Mouse (Mus musculus): ENCODE results near the gene Gga1.
A peak's percentile ranks its signal among the peaks of the same experiment; 100 is the strongest.
"Not testable (repeated sequence)": the region's sequence is repeated elsewhere in the genome, so short reads cannot be mapped to it uniquely, and the experiment has no call there.

The Gga1 gene

DNA sequence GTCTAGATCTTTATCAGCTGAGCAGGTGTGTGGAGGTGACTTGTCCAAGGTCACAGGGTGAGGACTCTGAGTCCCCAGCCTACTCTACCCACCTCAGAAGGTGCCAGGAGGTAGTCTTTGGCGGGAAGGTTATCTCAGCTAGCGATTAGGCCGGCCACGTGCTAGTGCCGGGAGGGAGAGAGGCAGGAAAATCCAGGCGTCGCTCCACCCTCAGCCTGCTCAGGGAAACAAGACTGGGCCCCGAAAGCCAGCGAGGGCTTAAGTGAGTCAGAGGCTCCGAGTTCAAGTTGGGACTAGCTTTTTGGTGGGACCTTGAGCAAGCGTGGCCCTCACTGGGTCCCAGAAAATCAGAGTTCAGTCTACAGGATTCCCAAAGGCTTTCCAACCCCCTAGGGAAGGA is 31.7 kb upstream of the Gga1 start:
- DNase-seq (ENCODE audit: low read depth): no peak

DNA sequence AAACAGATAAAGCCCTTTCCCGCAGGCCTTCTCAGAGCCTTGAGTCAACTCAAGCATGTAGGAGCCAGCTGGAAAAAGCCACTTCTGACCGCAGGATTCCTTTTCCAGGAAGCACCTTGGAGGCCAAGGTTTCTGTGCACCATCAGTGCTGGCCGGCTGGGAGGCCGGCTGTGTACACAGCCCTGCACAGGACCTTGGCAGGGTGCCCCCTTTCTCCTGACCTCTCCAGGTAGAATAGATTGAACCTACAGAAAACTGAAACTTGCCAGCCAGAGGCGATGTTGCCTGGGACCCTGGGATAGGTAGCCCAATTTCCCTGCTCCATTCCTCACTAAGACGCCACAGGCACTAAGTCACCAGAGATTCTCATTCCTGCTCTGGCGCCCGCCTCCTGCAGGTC is 31.1 kb upstream of the Gga1 start:
- DNase-seq (ENCODE audit: low read depth): no peak

DNA sequence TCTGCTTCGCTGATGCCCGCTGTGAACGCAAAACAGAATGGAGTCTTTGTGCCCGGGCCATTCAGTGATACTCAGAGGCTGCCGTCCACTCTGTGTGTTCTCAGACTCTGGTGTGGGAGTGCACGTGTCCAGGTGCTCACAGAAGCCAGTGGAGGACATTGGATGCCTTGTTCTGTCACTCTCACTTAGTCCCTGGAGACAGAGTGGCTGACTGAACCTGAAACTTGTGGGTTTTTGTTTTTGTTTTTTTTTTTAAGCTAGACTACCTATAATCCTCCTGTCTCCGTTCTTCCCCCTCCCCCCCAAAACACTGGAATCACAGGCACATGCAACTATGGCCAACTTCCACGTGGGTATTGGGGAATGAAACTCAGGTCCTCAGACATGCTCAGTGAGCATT is 30.6 kb upstream of the Gga1 start:
- DNase-seq (ENCODE audit: low read depth): no peak

DNA sequence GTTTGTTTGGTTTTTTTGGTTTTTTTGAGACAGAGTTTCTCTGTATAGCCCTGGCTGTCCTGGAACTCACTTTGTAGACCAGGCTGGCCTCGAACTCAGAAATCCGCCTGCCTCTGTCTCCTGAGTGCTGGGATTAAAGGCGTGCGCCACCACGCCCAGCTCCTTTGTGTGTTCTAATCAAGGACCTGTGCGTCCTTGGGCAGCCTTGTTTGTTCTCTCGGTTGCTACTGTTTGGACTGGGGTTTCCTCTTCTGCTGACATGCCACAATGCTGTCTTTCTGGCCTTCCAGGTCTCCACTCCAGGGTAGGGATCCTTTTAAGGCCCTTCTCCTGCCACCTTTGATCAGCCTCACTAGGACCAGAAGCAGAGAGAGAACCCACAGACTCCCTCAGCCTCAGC is 30.2 kb upstream of the Gga1 start:
- DNase-seq (ENCODE audit: low read depth): not testable (repeated sequence)

DNA sequence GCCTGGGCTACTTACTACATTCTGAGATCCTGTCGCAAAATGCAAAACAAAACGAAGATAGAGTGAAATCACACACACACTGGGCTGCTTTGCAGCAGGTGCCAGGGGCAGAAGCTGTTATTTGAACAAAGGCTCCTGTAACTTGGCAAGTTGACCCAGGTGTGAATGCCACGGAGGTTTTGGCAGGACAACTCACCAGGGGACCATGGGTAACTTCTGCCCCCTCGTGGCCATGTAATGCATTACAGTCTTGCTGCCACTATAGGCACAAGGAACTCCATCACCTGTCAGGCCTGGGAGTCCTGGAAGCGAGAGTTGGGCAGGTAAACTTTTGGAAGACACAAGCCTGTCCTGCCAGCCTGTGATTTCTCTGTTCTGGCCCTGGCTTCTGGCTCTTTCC is 28.5 kb upstream of the Gga1 start:
- peak; percentile 73 for DNase-seq (ENCODE audit: low read depth)

DNA sequence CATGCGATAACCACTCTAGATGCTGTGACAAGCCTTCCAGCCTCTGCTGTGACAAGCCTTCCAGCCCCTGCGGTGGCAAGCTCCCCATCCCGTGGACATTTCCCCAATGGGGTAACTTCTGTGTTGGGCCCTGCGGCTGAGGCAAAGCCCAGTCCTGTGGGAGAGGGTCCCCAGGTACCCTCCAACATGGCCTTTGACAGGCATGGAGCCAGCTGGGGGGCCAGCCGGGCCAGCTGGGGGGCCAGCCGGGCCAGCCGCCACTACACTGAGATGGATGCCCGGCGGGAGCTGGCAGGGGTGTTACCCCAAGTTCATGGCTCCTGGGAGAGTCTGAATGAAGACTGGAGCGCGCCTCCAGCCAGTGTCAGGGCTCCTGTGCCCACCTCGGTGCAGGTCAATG is 27.5 kb upstream of the Gga1 start:
- no peak for DNase-seq (ENCODE audit: low read depth)

DNA sequence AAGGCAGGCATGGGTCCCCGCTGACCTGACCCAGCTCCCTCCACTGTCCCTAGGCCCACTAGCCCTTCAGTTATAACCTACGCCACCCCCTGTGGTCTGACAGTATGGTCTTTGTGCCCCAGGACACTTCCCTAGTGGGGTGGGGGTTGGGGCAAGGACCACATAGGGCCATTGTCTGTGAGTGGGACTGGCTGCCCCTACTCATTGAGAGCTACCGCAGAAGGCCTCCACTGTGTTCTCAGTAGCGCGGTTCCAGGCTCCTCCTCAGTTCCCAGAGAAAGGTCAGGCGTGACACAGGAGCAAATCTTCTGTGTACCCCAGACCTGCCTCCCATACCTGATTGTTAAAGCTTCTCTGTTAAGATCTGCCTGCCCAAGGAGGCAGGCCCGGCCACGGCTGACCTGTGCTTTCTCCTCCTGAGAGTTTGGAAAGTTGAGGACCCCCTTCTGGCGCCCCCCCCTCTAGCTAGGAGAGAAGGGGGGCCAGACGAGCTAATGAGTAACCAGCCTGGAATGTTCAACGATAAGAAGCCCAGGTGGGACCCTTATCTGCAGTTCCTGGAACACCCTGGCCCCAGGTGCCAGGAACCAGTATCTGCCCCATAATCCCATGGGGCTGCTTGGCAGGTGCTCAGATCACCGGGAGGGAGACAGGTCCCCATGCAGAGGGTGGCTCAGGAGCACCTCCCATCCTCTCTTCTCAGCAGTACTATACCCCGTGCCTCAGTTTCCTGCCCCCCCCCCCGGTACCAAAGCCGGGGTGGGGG is 26.7 kb upstream of the Gga1 start:
- DNase-seq (ENCODE audit: low read depth): no peak

DNA sequence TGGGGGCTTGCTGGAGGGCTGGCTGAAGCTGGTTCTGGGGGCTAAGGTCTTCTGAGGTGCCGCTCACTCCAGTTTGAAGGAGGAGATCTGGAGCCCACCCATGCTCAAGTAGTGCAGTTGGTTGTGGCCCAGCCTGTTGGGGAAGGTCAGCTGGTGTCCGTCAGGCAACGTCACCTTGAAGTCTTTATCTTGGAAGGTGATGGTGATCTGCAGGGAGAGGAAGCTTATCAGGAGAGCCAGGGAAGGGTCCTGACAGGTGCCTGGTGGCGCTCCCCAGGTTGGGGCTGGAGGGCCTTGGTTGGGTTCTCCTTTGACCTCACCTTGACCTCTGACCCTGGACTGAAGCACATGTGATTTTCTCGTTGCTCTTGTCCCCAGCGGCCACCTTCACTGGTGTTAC is 26.0 kb upstream of the Gga1 start:
- DNase-seq (ENCODE audit: low read depth): no peak

DNA sequence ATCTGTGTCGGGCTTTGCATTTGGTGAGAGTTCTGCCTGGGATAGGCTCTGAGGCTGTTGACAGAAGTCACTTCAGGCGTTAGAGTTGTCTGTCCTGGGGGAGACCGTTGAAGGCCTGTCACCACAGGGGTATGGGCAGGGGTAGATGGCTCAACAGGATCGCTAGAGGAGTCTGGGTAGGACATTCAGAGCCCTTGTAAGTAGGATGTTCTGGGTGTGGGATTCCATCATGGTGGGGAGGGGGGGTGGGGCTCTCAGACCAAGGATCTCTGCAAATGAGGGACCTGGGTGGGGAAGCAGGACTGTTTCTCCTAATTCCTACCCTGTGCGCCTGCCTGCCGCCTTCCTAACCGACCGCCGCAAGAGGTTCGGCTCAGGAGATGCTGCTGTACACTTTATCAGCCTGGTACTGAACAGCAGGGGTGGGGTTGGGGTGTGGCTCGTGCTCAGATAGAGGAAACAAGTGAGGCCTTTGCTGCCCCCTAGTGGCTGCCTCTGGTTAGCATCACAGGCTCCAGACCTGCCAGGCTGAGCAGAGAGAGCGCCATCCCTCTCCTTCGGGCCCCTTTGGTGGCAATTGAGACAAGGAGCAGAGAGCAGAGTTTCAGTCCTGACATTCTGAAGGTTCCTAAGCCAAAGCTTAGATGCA is 25.4 kb upstream of the Gga1 start:
- peak; percentile 93 for DNase-seq (ENCODE audit: low read depth)

DNA sequence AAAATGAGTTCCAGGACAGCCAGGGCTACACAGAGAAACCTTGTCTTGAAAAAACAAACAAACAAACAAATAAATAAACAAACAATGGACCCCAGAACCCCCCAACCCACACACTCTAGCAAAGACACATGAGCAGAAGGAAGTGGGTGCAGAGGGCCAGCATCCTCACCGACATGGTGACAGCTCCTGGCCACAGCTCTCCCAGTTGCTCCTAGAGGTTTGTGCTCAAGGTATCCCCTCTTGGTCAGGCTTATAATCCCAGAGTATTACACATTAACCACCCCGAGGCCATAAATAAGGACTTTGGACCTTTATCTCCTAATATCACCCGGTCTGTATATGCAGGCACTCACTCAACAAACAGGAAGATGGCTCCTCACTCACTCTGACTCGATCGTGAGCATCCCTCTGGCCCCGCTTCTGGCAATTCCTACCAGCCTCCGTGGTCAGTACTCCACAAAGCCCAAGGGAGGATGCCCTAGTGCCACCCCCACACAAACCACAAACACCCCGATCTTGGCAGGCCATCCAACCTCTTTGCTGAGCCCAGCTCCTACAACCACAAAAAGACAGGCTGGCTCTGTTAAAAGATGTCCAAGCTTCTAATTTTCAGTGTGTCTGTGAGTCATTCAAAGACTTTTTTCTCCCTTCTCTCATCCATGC is 21.6 kb upstream of the Gga1 start, which contains the start of gene Lgals2:
Gene Lgals2, minus strand, starts transcription at position 227 of the 663 bp plus-strand sequence.
- no peak for DNase-seq (ENCODE audit: low read depth)

DNA sequence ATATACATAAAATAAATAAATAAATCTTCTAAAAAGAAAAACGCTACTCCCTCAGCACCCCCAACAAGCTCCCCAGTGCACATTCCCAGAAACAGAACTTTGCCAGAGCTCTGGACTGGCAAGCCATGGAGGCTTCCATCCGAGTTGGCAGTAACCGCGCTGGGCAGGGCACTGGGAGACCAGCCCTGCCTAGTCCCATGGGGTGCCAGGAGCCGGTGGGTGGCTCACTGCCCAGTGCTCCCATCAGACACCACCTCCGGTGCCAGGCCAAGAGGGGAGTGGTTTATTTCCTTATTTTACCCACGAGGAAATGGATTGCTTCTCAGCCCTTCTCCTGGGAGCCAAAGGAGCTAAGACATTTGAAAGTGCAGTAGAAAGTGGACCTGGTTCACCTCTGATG is 20.0 kb upstream of the Gga1 start:
- DNase-seq (ENCODE audit: low read depth): no peak

DNA sequence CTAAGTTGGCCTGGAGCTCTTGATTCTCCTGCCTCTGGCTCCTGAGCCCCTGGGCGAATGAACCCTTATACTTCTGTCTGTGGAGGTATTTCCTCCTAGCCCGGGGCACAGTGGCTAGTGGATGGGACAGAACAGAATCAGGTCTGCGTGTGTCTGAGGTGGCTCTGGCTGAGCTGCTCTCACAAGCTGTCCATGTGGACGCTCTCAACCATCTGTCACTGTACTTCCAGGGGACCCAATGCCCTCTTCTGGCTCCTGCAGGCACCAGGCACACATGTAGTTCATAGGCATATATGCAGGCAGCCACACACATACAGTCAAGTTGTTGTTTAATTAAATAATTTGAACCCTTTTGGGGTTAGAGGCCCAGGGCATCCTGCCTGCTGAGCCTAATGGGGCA is 17.7 kb upstream of the Gga1 start:
- no peak for DNase-seq (ENCODE audit: low read depth)

DNA sequence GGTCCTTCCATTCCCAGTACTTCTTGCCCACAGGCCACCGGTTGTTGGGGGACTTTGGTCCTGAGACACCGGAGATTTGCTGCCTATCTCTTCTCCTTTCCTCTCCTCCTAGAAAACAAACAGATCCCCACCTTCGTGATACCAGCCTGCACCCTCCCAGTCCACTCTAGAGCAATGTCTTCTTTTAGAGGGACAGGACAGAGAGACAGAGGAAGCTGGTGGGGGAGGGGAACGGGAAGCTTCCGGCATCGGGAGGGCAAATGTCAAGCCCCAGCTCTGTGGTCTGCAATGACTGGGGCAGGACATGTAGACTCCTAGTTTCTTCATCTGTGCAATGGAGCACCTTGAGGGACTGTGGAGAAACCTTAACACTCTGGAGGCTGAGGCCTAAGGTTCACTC is 17.3 kb upstream of the Gga1 start:
- no peak for DNase-seq (ENCODE audit: low read depth)

DNA sequence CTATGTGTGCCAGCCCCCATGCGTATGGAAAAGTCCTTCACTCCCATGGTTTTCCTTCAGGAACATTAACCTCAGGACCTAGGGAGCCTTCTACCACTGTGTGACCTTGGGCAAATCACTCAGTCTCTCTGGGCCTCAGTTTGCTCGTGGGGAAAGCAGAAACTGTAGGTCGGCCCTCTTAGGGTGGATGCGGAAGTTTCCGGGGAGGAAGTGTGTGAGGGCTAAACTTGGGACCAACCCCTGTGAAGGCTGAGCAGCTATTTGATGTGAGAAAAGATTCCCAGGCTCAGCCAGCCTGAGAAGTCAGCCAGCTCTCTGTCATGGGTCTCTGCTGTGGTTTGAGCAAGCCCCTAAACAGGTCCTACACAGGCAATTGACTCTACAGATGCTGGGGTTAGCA is 14.7 kb upstream of the Gga1 start:
- DNase-seq (ENCODE audit: low read depth): no peak

DNA sequence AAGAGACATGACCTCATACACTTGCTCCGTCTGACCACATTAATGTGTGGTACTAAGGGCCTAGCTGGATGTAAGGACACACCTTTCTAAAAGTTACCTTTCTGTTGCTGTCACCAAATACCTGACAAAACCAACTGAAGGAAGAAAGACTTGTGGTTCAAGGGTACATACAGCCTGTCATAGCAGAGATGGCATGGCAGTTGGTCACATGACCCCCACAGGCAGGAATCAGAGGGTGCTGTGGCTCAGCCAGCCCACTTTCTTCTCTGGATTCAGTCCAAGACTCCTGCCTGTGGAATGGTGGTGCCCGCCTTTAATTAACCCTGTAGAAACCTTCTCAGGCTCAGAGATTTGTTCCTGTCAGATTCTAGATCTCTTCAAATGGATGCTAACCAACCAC is 13.8 kb upstream of the Gga1 start:
- no peak for DNase-seq (ENCODE audit: low read depth)

DNA sequence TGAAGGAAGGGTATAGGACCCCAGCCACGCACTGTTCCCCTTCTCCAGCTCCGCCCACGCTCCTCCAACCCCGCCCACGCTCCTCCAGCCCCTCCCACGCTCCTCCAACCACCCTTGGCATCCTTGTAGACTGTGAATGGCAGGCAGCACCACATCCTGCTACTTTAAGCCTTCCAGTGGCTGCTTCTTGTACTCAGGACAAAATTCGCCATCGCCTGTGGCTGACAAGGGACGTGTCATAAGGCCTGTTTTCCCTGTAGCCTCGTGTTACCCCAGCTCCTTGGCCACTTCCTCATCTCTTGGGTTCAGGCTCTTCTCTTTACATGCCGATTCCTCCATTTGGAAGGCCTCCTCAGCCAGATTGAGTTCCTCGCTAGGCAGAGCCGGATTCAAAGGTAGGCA is 13.1 kb upstream of the Gga1 start:
- DNase-seq (ENCODE audit: low read depth): no peak

DNA sequence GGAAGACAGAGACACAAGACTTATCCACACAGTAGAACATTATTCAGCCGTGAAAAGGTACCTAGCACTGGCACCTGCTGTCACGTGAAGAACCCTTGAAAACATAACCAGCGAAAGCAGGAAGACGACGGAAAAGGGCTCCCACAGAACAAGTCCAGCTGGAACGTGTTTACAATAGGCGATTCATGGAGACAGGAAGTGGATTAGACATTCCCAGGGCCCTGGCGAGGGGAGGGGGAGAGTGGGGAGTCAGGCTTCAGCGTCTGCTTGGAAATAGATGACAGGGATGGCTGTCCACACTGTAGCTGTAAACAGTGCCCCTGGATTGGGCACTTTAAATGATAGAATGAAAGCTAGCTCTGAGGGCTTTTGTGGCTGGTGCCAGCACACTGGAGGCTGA is 8.6 kb upstream of the Gga1 start:
- no peak for DNase-seq (ENCODE audit: low read depth)

DNA sequence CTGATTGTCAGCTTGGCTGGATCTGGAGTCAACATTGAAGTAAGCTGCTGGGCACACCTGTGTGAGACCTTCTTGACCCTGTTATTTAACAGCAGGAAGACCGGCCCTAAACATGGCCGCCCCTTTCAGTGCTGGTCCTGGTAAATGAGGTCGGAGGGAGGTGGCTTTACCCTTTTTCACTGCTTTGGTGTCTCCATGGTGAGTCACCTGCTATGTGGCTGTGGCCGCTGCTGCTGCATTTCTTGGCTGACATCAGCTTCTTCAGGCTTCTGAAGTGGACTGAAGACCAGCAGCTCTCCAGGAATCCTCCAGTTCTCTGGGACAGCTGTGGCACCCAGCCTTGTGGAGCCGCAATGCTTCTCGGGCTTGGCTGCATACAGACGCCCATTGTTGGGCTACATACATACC is 8.2 kb upstream of the Gga1 start:
- DNase-seq (ENCODE audit: low read depth): no peak

DNA sequence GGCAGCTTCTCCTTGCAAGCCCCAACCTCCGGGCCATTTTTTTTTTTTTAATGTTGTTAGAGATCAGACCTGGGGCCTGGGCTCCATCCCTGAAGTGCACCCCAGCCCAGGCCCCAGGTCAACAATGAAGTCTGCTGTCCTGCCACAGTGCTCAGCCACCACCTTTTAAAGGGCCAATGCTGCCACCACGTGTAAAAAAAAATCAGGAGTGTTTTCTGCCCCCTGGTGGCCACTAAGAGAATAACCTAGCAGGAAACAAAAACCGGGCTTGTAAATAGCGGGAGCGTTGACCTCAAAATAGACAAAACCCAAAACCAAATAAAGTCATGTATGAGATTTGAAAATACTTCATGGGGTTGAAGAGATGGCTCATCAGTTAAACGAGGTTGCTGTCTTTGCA is 7.2 kb upstream of the Gga1 start:
- DNase-seq (ENCODE audit: low read depth): peak; percentile 53

DNA sequence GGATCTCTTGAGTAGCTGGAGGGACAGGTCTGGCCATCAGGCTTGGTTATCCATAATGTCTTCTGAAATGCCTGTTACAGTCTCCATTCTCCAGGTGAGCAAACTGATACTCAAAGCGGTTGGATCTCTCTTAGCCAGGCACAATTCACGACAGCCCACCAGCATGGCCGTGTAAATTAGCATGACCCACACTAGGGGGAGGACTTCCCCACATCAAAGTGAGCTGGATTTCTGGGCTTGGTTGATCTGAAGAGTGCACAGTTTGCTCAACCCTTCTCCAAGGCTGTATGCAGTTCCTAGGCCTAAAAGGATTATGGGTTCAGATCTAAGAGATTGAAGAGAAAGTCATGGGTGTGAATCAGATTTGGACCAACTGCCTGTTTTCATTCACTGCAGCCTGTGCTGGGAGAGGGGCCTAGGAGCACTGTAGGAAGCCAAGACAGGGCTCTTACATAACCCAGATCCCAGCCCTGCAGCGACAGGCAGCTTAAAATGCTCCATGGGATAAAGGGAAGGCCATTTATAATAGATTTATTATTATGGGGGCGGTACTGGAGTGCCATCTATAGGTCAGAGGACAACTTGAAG is 4.9 kb upstream of the Gga1 start:
- no peak for DNase-seq (ENCODE audit: low read depth)

DNA sequence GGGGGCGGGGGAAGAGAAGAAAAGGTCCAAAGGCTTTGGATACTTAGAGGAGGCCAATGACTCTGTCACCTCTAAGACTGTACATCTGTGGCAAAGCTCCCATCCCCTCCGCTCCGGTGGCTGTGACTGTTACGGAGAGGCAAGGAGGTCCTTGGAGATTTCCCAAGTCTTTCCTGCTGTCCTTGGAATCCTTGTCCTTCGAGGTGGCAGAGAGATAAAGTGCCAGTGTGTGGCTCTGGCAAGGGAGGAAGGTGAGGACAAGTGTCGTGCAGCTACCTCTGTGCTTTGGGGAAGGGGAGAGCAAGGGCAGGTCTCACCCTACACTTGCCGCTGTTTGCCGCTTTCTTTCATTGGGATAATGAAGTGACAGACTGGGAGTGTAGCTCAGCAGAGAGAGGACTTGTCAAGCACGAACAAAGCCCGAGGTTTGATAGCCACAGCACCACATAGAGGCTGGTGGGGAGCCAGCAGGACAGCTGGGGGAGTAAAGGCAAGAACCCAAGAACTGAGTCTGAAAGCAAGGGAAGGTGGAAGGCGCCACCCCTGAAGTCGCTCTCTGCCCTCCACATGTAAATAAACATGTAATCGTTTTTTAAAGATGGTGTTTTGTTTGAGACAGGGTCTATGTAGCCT is 3.1 kb upstream of the Gga1 start:
- no peak for DNase-seq (ENCODE audit: low read depth)

DNA sequence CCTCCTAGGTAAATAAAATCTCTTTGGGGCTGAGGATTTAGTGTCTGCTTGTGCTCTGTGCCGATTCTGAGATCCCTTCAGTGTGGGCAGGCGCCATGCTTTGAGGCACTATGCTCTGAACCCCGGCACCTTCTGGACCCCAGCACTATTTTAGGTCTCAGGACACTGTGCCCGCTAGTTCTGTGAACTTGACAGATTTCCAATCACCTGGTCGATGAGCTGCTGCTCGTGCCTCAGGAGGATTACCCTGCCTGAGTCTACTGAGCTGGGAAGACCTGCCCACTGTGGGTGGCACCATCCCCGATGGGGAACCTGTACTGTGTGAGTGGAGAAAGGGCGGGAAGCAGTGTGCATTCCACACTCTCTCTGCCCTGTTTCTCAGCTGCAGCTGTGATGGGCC is 2.0 kb upstream of the Gga1 start:
- DNase-seq (ENCODE audit: low read depth): no peak

DNA sequence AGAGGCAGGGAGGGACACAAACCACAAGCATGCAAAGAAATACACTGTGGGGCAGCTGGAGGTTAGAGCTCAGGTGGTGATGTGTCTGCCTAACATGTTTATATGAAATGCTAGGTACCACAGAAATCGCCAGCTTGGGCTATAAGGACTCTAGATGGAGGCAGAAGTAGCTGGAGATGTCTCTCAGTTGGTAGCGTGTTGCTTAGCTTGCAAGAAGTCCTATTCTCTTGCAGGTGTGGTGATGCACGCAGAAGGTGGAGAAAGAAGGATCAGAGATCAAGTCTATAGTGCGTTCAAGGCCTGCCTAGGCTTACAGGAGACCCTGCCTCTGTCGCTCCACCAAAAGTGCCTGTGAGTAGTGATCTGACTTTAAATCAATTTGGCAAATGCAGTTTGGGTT is 1.5 kb upstream of the Gga1 start:
- no peak for DNase-seq (ENCODE audit: low read depth)

Data from c-Kit-positive CD71-negative TER-119-negative erythroid progenitor cells, embryonic 14.5 days (primary cell).